16 mouse cellular contexts compared by ENCODE assay signal in the genomic region with DNA sequence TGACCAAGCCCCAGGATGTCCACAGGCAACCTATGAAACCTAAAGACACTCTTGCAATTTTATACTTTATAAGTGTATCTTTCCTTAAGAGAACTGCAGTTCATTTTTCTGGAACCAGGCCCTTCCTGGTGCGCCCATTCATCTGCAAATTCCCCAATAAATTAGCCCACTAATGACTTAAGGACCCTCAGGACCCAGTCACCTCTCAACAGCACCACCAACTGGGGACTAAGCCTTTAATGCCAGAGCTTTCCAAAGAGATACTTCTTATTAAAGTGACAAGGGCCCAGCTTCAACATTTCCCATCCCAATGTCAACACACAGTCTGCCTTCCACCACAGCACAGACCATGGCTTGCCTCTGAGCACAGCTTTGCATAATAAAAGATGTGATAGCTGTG.
DNase-seq lines count a peak whose midpoint lies in the region; ATAC-seq and TF ChIP-seq lines count a peak whose summit lies in the region.
"Had no signal": no experiment of that assay in that cellular context is flagged by ENCODE, and none has a peak within 500 bp of the region (broad histone marks: within the 10 kb centered on the region; RNA-seq: fewer than 3 reads in every experiment).

No protein-coding gene starts in this region.

- 58% methylated on average over 1 of the region's 1 CpGs for WGBS in intestine, embryonic 14.5 days
- 80% methylated on average over 1 of the region's 1 CpGs for WGBS in intestine, postnatal 0 days
- WGBS in forebrain, embryonic 15.5 days = 26% methylated on average over 1 of the region's 1 CpGs
- WGBS in hindbrain, postnatal 0 days = 39% methylated on average over 1 of the region's 1 CpGs
- 31% methylated on average over 1 of the region's 1 CpGs for WGBS in neural tube, embryonic 15.5 days

- H3K9ac ChIP-seq in intestine, embryonic 14.5 days (ENCODE audit: low read length) = no peak overlapping the region
- H3K9ac ChIP-seq in intestine, postnatal 0 days (ENCODE audit: low read depth, low read length) = no peak overlapping the region
- H3K9ac ChIP-seq in forebrain, embryonic 15.5 days (replicated peaks) = no peak overlapping the region
- H3K9ac ChIP-seq in hindbrain, postnatal 0 days (replicated peaks; ENCODE audit: low read length) = no peak overlapping the region
- H3K9ac ChIP-seq in neural tube, embryonic 15.5 days (replicated peaks) = no peak overlapping the region

- H3K36me3 ChIP-seq in intestine, embryonic 14.5 days (ENCODE audit: control insufficient read depth, insufficient read depth, low read length) = no peaks in the 10 kb centered on the region
- no peaks in the 10 kb centered on the region for H3K36me3 ChIP-seq in intestine, postnatal 0 days (ENCODE audit: control insufficient read depth, insufficient read depth)
- H3K36me3 ChIP-seq in forebrain, embryonic 15.5 days = no peaks in the 10 kb centered on the region
- no peaks in the 10 kb centered on the region for H3K36me3 ChIP-seq in hindbrain, postnatal 0 days (ENCODE audit: insufficient read depth, low read length)
- no peaks in the 10 kb centered on the region for H3K36me3 ChIP-seq in neural tube, embryonic 15.5 days
- H3K36me3 ChIP-seq: embryonic facial prominence, embryonic 10.5 days; G1E had no signal

- no peak overlapping the region for H3K27ac ChIP-seq in intestine, embryonic 14.5 days (ENCODE audit: low read depth)
- H3K27ac ChIP-seq in intestine, postnatal 0 days (ENCODE audit: low read depth, low read length) = no peak overlapping the region
- 0 out of 2 replicates have a peak overlapping the region, but pooled peaks have one; percentile 82 for H3K27ac ChIP-seq in forebrain, embryonic 15.5 days (replicated peaks)
- peak overlapping the region; percentile 73 for H3K27ac ChIP-seq in hindbrain, postnatal 0 days
- H3K27ac ChIP-seq in neural tube, embryonic 15.5 days (replicated peaks) = peak overlapping the region; percentile 81

- H3K4me3 ChIP-seq in intestine, embryonic 14.5 days (ENCODE audit: low read depth, low read length) = no peak overlapping the region
- no peak overlapping the region for H3K4me3 ChIP-seq in intestine, postnatal 0 days (ENCODE audit: low read depth, low read length)
- H3K4me3 ChIP-seq in forebrain, embryonic 15.5 days = no peak overlapping the region
- no peak overlapping the region for H3K4me3 ChIP-seq in hindbrain, postnatal 0 days (ENCODE audit: low read length)
- H3K4me3 ChIP-seq in neural tube, embryonic 15.5 days (replicated peaks) = no peak overlapping the region
- H3K4me3 ChIP-seq: erythroblast, embryonic 14.5 days; myocyte had no signal

- no peak overlapping the region for H3K4me2 ChIP-seq in intestine, embryonic 14.5 days (ENCODE audit: low read length)
- no peak overlapping the region for H3K4me2 ChIP-seq in intestine, postnatal 0 days (replicated peaks; ENCODE audit: low read depth)
- no peak overlapping the region for H3K4me2 ChIP-seq in forebrain, embryonic 15.5 days (replicated peaks)
- no peak overlapping the region for H3K4me2 ChIP-seq in hindbrain, postnatal 0 days (ENCODE audit: low read depth, low read length)
- no peak overlapping the region for H3K4me2 ChIP-seq in neural tube, embryonic 15.5 days

- DNase-seq in intestine, embryonic 14.5 days (ENCODE audit: low spot score) = peak; percentile 48
- peak; percentile 41 for DNase-seq in hindbrain, postnatal 0 days (ENCODE audit: low spot score)
- DNase-seq in Muller cell, postnatal 12 days (ENCODE audit: inconsistent ontology term) = no peak
- no peak for DNase-seq in spleen, postnatal 4 days (ENCODE audit: low spot score in 2 of 2)
- no peak for DNase-seq in lung, postnatal 25 days (ENCODE audit: low spot score)
- DNase-seq: adrenal gland, postnatal 10 days; cerebellum, adult 9-11 months; kidney, adult 9 months; lung, adult 2 months had no signal

- H3K4me1 ChIP-seq in intestine, embryonic 14.5 days (replicated peaks; ENCODE audit: control insufficient read depth, insufficient read depth, low read length) = peaks cover 16% of the 10 kb centered on the region
- no peaks in the 10 kb centered on the region for H3K4me1 ChIP-seq in intestine, postnatal 0 days (replicated peaks; ENCODE audit: control insufficient read depth, insufficient read depth, low read length)
- peaks cover 36% of the 10 kb centered on the region for H3K4me1 ChIP-seq in forebrain, embryonic 15.5 days
- H3K4me1 ChIP-seq in hindbrain, postnatal 0 days (ENCODE audit: insufficient read depth, low read length) = peaks cover 17% of the 10 kb centered on the region
- peaks cover 31% of the 10 kb centered on the region for H3K4me1 ChIP-seq in neural tube, embryonic 15.5 days

- TF ChIP-seq CTCF in intestine, postnatal 0 days (IDR thresholded peaks at IDR 0.05; ENCODE audit: low read depth) = no peak
- TF ChIP-seq CTCF in hindbrain, postnatal 0 days (IDR thresholded peaks at IDR 0.05; ENCODE audit: low read depth) = no peak

- ATAC-seq in intestine, embryonic 14.5 days (replicated peaks; ENCODE audit: low FRiP score, low TSS enrichment, low read depth) = no peak
- no peak for ATAC-seq in intestine, postnatal 0 days
- no peak for ATAC-seq in forebrain, embryonic 15.5 days (replicated peaks)
- no peak for ATAC-seq in hindbrain, postnatal 0 days
- no peak for ATAC-seq in neural tube, embryonic 15.5 days (ENCODE audit: low FRiP score)

- H3K27me3 ChIP-seq in intestine, embryonic 14.5 days (replicated peaks; ENCODE audit: control insufficient read depth, insufficient read depth, low read length) = no peaks in the 10 kb centered on the region
- H3K27me3 ChIP-seq in intestine, postnatal 0 days (replicated peaks; ENCODE audit: control insufficient read depth, insufficient read depth, low read length) = no peaks in the 10 kb centered on the region
- no peaks in the 10 kb centered on the region for H3K27me3 ChIP-seq in forebrain, embryonic 15.5 days
- no peaks in the 10 kb centered on the region for H3K27me3 ChIP-seq in hindbrain, postnatal 0 days (ENCODE audit: insufficient read depth, low read length)
- H3K27me3 ChIP-seq in neural tube, embryonic 15.5 days (replicated peaks) = no peaks in the 10 kb centered on the region

- H3K9me3 ChIP-seq in intestine, embryonic 14.5 days (ENCODE audit: control insufficient read depth, low read length) = no peaks in the 10 kb centered on the region
- H3K9me3 ChIP-seq in intestine, postnatal 0 days (ENCODE audit: control insufficient read depth) = no peaks in the 10 kb centered on the region
- no peaks in the 10 kb centered on the region for H3K9me3 ChIP-seq in forebrain, embryonic 15.5 days
- H3K9me3 ChIP-seq in hindbrain, postnatal 0 days (ENCODE audit: low read length) = no peaks in the 10 kb centered on the region
- no peaks in the 10 kb centered on the region for H3K9me3 ChIP-seq in neural tube, embryonic 15.5 days (replicated peaks)
- H3K9me3 ChIP-seq: embryonic facial prominence, embryonic 10.5 days; G1E had no signal

Comparison
In these comparisons a context has a peak if more than half of its experiments do, and no peak if none do; other contexts are left out.
1. DNase-seq: peak in intestine, embryonic 14.5 days (single experiment) and hindbrain, postnatal 0 days (single experiment); none in Muller cell, postnatal 12 days (single experiment), spleen, postnatal 4 days (0 of 2) and lung, postnatal 25 days (single experiment).
2. H3K27ac ChIP-seq: peak in forebrain, embryonic 15.5 days (single experiment), hindbrain, postnatal 0 days (single experiment) and neural tube, embryonic 15.5 days (single experiment); none in intestine, embryonic 14.5 days (single experiment) and intestine, postnatal 0 days (single experiment).